Mouse (Mus musculus): ENCODE measurements at regions not wholly inside any gene's neighbourhood (a gene's known extent, or its start where the extent isn't known, plus 50 kb on each side); places are given as distances from the start of the nearest gene placed in this dataset.

- DNase-seq (peak; percentile 58), ATAC-seq (ENCODE audit: low FRiP score, low TSS enrichment) (no peak; the same call in 1 of the 2 replicates)
- H3K9me3 ChIP-seq (ENCODE audit: control insufficient read depth, low read length), result no peaks in the 10 kb centered on the region
- H3K4me2 ChIP-seq (ENCODE audit: low read length), result no peak overlapping the region
- no peak overlapping the region for H3K4me3 ChIP-seq (replicated peaks; ENCODE audit: low read depth, low read length)
- H3K27ac ChIP-seq (replicated peaks; ENCODE audit: low read depth, low read length), result no peak overlapping the region
- no peaks in the 10 kb centered on the region for H3K36me3 ChIP-seq (ENCODE audit: control insufficient read depth, insufficient read depth, low read length)
- H3K9ac ChIP-seq (replicated peaks; ENCODE audit: low read length), result no peak overlapping the region
- H3K4me1 ChIP-seq (ENCODE audit: control insufficient read depth, insufficient read depth, low read length), result no peaks in the 10 kb centered on the region
- 22% methylated on average over 18 of the region's 18 CpGs for WGBS
- H3K27me3 ChIP-seq (ENCODE audit: control insufficient read depth, insufficient read depth, low read length), result peaks cover 42% of the 10 kb centered on the region
Measured at GRCm38 (mm10) chr16:30184591-30185265, 82.6 kb downstream of the Cpn2 start.

DNA sequence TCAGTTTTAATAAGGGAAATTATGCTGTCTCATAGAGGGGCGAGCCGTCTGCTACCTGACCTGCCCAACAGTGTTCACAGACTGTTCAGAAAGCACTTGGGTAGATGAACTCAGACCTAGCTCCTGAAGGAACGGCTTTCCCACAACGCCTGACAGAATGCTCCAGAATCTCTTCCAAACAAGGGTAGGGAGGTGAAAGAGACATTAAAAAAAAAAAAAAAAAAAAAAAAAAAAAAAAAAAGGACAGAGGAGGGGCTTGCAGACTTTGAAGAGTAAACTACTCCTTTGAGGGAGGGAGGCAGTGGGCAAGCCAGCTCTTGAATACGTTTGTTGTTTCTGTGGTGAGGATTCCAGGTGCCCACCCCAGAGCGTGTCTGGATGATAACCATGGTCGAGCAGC is 81.6 kb downstream of the Cpn2 start:
- H3K36me3 ChIP-seq (ENCODE audit: control insufficient read depth, insufficient read depth, low read length), result no peaks in the 10 kb centered on the region
- no peak overlapping the region for H3K9ac ChIP-seq (replicated peaks; ENCODE audit: low read length)
- no peaks in the 10 kb centered on the region for H3K4me1 ChIP-seq (ENCODE audit: control insufficient read depth, insufficient read depth, low read length)
- WGBS, result 63% methylated on average over 7 of the region's 7 CpGs
- no peak for ATAC-seq (ENCODE audit: low FRiP score, low TSS enrichment)
- no peaks in the 10 kb centered on the region for H3K9me3 ChIP-seq (ENCODE audit: control insufficient read depth, low read length)
- no peak overlapping the region for H3K4me3 ChIP-seq (replicated peaks; ENCODE audit: low read depth, low read length)
- H3K4me2 ChIP-seq (ENCODE audit: low read length), result no peak overlapping the region
- DNase-seq, result no peak
- no peak overlapping the region for H3K27ac ChIP-seq (replicated peaks; ENCODE audit: low read depth, low read length)
- peaks cover 51% of the 10 kb centered on the region for H3K27me3 ChIP-seq (ENCODE audit: control insufficient read depth, insufficient read depth, low read length)

GRCm38 (mm10) chr16:30186201-30186700 is 81.0 kb downstream of the Cpn2 start:
- Histone ChIP-seq H3K9me3 (ENCODE audit: control insufficient read depth, low read length) (no peaks in the 10 kb centered on the region), H3K36me3 (ENCODE audit: control insufficient read depth, insufficient read depth, low read length) (no peaks in the 10 kb centered on the region), H3K4me2 (ENCODE audit: low read length) (no peak overlapping the region), H3K27me3 (ENCODE audit: control insufficient read depth, insufficient read depth, low read length) (peaks cover 57% of the 10 kb centered on the region), H3K4me3 (replicated peaks; ENCODE audit: low read depth, low read length) (no peak overlapping the region), H3K27ac (replicated peaks; ENCODE audit: low read depth, low read length) (no peak overlapping the region), H3K9ac (replicated peaks; ENCODE audit: low read length) (no peak overlapping the region), H3K4me1 (ENCODE audit: control insufficient read depth, insufficient read depth, low read length) (no peaks in the 10 kb centered on the region)
- no peak for ATAC-seq (ENCODE audit: low FRiP score, low TSS enrichment)
- no peak for DNase-seq
- 73% methylated on average over 15 of the region's 15 CpGs for WGBS

DNA sequence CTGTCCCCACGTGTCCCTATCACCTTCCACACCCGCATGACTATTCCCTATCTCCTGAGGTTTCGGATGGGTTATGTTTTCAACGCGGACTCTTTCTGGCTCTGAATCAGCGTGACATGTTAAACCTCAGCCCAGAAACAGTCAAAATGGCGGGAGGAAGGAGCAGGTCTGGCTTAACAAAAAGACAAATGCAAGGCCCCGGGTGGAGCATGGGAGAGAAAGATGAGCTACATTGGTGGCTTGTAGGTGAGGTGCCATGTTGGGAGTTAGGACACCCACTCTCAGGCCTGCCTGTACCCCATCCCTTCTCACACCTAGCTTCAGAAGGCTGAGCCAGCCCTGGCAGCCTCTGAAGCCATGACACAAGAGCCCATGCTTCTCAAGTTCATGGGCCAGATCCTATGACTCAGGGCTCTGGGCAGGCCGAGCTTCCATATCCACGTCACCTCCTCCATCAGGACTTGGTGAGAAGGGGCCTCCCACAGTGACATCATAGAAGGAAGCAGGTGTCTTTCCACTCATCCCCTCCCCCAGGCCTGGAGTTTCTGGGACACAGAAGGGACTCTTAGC is 80.5 kb downstream of the Cpn2 start:
- Histone ChIP-seq H3K36me3 (ENCODE audit: control insufficient read depth, insufficient read depth, low read length) (no peaks in the 10 kb centered on the region), H3K9me3 (ENCODE audit: control insufficient read depth, low read length) (no peaks in the 10 kb centered on the region), H3K27ac (replicated peaks; ENCODE audit: low read depth, low read length) (no peak overlapping the region), H3K4me2 (ENCODE audit: low read length) (no peak overlapping the region), H3K27me3 (ENCODE audit: control insufficient read depth, insufficient read depth, low read length) (peaks cover 60% of the 10 kb centered on the region), H3K4me1 (ENCODE audit: control insufficient read depth, insufficient read depth, low read length) (no peaks in the 10 kb centered on the region), H3K4me3 (replicated peaks; ENCODE audit: low read depth, low read length) (no peak overlapping the region), H3K9ac (replicated peaks; ENCODE audit: low read length) (no peak overlapping the region)
- ATAC-seq (ENCODE audit: low FRiP score, low TSS enrichment), result no peak
- no peak for DNase-seq
- WGBS, result 86% methylated on average over 10 of the region's 10 CpGs

DNA sequence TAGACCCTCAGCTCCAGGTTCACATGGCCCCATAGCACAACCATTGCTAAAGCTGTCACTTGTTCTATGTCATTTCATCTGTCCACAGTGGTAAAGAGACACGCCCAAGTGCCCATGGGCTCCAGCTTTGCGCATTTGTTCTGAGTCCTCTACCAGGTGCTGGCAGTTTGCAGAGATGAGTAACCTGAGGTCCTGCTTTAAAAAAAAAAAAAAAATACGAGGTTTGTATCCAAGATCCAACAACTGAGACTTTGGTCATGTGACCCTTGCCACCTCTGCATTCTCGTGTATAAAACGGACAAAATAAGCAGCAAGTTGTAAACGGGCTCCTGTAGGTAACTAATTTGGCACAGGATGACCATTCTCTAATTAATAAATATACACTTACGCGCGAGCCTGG is 79.9 kb downstream of the Cpn2 start:
- Histone ChIP-seq H3K27ac (replicated peaks; ENCODE audit: low read depth, low read length) (no peak overlapping the region), H3K4me3 (replicated peaks; ENCODE audit: low read depth, low read length) (peak overlapping the region; percentile 43; the same call in 1 of the 2 replicates), H3K36me3 (ENCODE audit: control insufficient read depth, insufficient read depth, low read length) (no peaks in the 10 kb centered on the region), H3K9ac (replicated peaks; ENCODE audit: low read length) (no peak overlapping the region), H3K9me3 (ENCODE audit: control insufficient read depth, low read length) (no peaks in the 10 kb centered on the region), H3K4me1 (ENCODE audit: control insufficient read depth, insufficient read depth, low read length) (no peaks in the 10 kb centered on the region), H3K27me3 (ENCODE audit: control insufficient read depth, insufficient read depth, low read length) (peaks cover 65% of the 10 kb centered on the region), H3K4me2 (ENCODE audit: low read length) (peak overlapping the region; percentile 74)
- 55% methylated on average over 9 of the region's 9 CpGs for WGBS
- DNase-seq (no peak), ATAC-seq (ENCODE audit: low FRiP score, low TSS enrichment) (no peak)

GRCm38 (mm10) chr16:30187907-30188414 is 79.3 kb downstream of the Cpn2 start:
- Histone ChIP-seq H3K4me3 (replicated peaks; ENCODE audit: low read depth, low read length) (peak overlapping the region; percentile 43), H3K27me3 (ENCODE audit: control insufficient read depth, insufficient read depth, low read length) (peaks cover 64% of the 10 kb centered on the region), H3K27ac (replicated peaks; ENCODE audit: low read depth, low read length) (no peak overlapping the region), H3K9me3 (ENCODE audit: control insufficient read depth, low read length) (no peaks in the 10 kb centered on the region), H3K4me2 (ENCODE audit: low read length) (peak overlapping the region; percentile 74), H3K4me1 (ENCODE audit: control insufficient read depth, insufficient read depth, low read length) (no peaks in the 10 kb centered on the region), H3K9ac (replicated peaks; ENCODE audit: low read length) (peak overlapping the region; percentile 54; the same call in 1 of the 2 replicates), H3K36me3 (ENCODE audit: control insufficient read depth, insufficient read depth, low read length) (no peaks in the 10 kb centered on the region)
- ATAC-seq (ENCODE audit: low FRiP score, low TSS enrichment) (peak; percentile 72), DNase-seq (peak; percentile 92)
- under 1% methylated on average over 26 of the region's 26 CpGs for WGBS

GRCm38 (mm10) chr16:30188769-30189430 is 78.4 kb downstream of the Cpn2 start:
- 64% methylated on average over 8 of the region's 8 CpGs for WGBS
- Histone ChIP-seq H3K4me2 (ENCODE audit: low read length) (no peak overlapping the region), H3K27ac (replicated peaks; ENCODE audit: low read depth, low read length) (no peak overlapping the region), H3K4me3 (replicated peaks; ENCODE audit: low read depth, low read length) (no peak overlapping the region), H3K27me3 (ENCODE audit: control insufficient read depth, insufficient read depth, low read length) (peaks cover 63% of the 10 kb centered on the region), H3K9ac (replicated peaks; ENCODE audit: low read length) (no peak overlapping the region), H3K36me3 (ENCODE audit: control insufficient read depth, insufficient read depth, low read length) (no peaks in the 10 kb centered on the region), H3K4me1 (ENCODE audit: control insufficient read depth, insufficient read depth, low read length) (peaks cover 8% of the 10 kb centered on the region), H3K9me3 (ENCODE audit: control insufficient read depth, low read length) (no peaks in the 10 kb centered on the region)
- DNase-seq, result no peak
- no peak for ATAC-seq (ENCODE audit: low FRiP score, low TSS enrichment)

DNA sequence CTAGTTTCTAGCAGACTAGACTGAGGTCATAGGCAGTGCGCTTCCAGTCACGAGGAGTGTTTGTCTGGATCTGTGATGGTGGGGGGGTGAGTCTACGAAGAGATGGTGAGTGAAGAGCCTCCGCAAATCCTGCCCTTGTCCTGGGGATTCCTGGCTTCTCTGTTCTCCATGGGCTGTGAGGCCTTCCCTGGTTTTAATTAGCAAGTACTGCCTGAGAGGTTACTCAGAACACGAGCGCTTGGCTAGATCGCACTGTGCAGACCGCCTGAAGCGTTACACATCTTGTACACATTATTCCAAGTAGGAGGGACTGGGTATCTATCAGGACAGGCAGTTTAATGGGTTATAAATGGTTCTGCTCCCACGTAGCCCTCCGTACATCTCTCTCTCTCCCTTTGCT is 76.9 kb downstream of the Cpn2 start:
- Histone ChIP-seq H3K36me3 (ENCODE audit: control insufficient read depth, insufficient read depth, low read length) (no peaks in the 10 kb centered on the region), H3K27me3 (ENCODE audit: control insufficient read depth, insufficient read depth, low read length) (peaks cover 62% of the 10 kb centered on the region), H3K9ac (replicated peaks; ENCODE audit: low read length) (no peak overlapping the region), H3K4me3 (replicated peaks; ENCODE audit: low read depth, low read length) (no peak overlapping the region), H3K27ac (replicated peaks; ENCODE audit: low read depth, low read length) (no peak overlapping the region), H3K4me2 (ENCODE audit: low read length) (no peak overlapping the region), H3K9me3 (ENCODE audit: control insufficient read depth, low read length) (no peaks in the 10 kb centered on the region), H3K4me1 (ENCODE audit: control insufficient read depth, insufficient read depth, low read length) (peaks cover 10% of the 10 kb centered on the region)
- DNase-seq (no peak), ATAC-seq (ENCODE audit: low FRiP score, low TSS enrichment) (no peak)
- 84% methylated on average over 11 of the region's 11 CpGs for WGBS

All from midbrain, embryonic 14.5 days (tissue).